Mouse (Mus musculus) thymus, adult 2 months (tissue): Measurements from ENCODE around the gene Stoml2. TPM values are rescaled to one million over a fixed set of nuclear protein-coding genes. Genes with fewer than 3 reads are reported as not detected.
A peak's percentile ranks its signal among the peaks of the same experiment; 100 is the strongest.

ENCODE experiments used
- DNase-seq: peaks from one replicate; pipeline ENCODE4 v3.0.0; 2021
- H3K27ac ChIP-seq: fragments of 200-500 bp; 2 replicates; pipeline ENCODE4 v1.5.1; 2012; ENCODE audit warnings: low read length, control low read depth; ENCODE audit not compliant: control insufficient read depth, insufficient read depth
- H3K27me3 ChIP-seq: fragments of 200-500 bp; 2 replicates; pipeline ENCODE4 v1.6.1; 2012; ENCODE audit warnings: mild to moderate bottlenecking, low read length, moderate library complexity, mixed read lengths; ENCODE audit not compliant: control insufficient read depth, insufficient read depth
- H3K36me3 ChIP-seq: fragments of 200-500 bp; 2 replicates; pipeline ENCODE4 v1.6.1; 2012; ENCODE audit warnings: mild to moderate bottlenecking, low read length, moderate library complexity; ENCODE audit not compliant: control insufficient read depth, insufficient read depth
- H3K4me1 ChIP-seq: fragments of 200-500 bp; replicated peaks from 2 replicates; pipeline ENCODE4 v1.6.1; 2012; ENCODE audit warnings: low read length; ENCODE audit not compliant: control insufficient read depth, insufficient read depth
- H3K4me3 ChIP-seq: fragments of 200-500 bp; 2 replicates; pipeline ENCODE4 v1.5.1; 2012; ENCODE audit warnings: mild to moderate bottlenecking, low read length, control low read depth, moderate library complexity; ENCODE audit not compliant: control insufficient read depth, insufficient read depth
- CTCF ChIP-seq: fragments of 200-500 bp; IDR thresholded peaks from 2 replicates; pipeline ENCODE4 v1.5.1; 2012; ENCODE audit warnings: mild to moderate bottlenecking, control low read depth, low read length, moderate library complexity, borderline replicate concordance; ENCODE audit not compliant: control insufficient read depth, poor library complexity, insufficient read depth; ENCODE audit errors: extremely low read depth
- POLR2A ChIP-seq: fragments of 200-500 bp; IDR thresholded peaks from 2 replicates; pipeline ENCODE4 v1.6.1; 2012; ENCODE audit warnings: mild to moderate bottlenecking, low read length, control low read depth, moderate library complexity; ENCODE audit not compliant: control insufficient read depth, poor library complexity, insufficient read depth; ENCODE audit errors: extremely low read depth
- WGBS: fragments of 180-500 bp; shearing (Covaris S2); methylation state at CpG from one replicate; pipeline ENCODE4 v1.1.7; 2018; 5-methylcytosine and 5-hydroxymethylcytosine counted together
- polyA plus RNA-seq: library from polyadenylated mRNA; depleted of rRNA; stranded (reverse); fragments of >200 nt; gene quantifications from 2 replicates; pipeline ENCODE4 v1.2.3, GENCODE M21; 2012

The Stoml2 gene
- polyA plus RNA-seq, 1 experiment = 78.5 TPM

DNA sequence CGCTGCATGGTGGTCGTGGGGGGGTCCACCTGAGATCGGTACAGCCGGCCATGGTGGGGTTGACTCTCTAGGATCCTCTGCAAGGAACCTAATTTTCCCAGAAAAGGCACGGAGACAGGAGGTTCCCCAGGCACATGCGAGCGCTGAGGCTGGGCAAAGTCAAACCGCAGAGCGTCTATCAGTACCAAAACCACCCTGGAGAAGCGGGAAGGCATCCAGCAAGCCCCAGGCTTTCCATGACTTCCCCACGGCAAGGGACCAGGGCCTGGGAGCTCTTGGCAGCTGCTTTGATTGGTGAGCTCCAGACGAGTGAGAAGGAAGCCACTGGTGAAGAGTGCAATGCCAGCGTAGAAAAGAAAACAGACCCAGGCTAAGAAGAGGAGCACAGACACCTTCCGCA is 6.8 kb downstream of the Stoml2 start:
- Histone ChIP-seq H3K27ac (no peak overlapping the region), H3K4me1 (peaks cover 8% of the 10 kb centered on the region), H3K27me3 (no peaks in the 10 kb centered on the region), H3K4me3 (0 out of 2 replicates have a peak overlapping the region, but pooled peaks have one; percentile 74), H3K36me3 (peaks cover 17% of the 10 kb centered on the region)
- WGBS = 87% methylated on average over 14 of the region's 14 CpGs
- TF ChIP-seq CTCF = no peak
- no peak for TF ChIP-seq POLR2A
- no peak for DNase-seq

DNA sequence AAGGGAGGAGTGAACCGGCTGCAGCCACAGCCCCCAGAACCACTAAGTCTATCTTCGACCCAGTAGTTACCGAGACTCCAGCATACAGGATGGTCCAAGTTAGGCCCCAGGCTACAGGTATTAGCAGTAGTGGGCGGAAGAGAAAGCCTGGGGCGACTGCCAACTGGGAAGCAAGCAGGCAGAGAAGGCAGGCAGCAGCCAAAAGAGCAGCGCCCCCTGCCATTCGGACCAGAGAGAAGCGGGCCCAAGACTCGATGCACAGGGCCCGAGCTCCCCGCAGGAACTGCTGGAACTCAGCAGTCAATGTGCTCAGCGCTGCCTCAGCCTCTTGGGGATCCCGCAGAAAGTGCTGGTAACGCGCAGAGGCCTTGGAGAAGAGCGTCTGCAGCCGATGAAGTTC is 10.2 kb downstream of the Stoml2 start:
- TF ChIP-seq POLR2A (no peak), CTCF (no peak)
- no peaks in the 10 kb centered on the region for H3K27me3 ChIP-seq
- H3K4me1 ChIP-seq = peaks cover 8% of the 10 kb centered on the region
- WGBS = 93% methylated on average over 17 of the region's 17 CpGs
- DNase-seq = no peak
- H3K36me3 ChIP-seq = peaks cover 30% of the 10 kb centered on the region
- H3K27ac ChIP-seq = no peak overlapping the region
- no peak overlapping the region for H3K4me3 ChIP-seq

DNA sequence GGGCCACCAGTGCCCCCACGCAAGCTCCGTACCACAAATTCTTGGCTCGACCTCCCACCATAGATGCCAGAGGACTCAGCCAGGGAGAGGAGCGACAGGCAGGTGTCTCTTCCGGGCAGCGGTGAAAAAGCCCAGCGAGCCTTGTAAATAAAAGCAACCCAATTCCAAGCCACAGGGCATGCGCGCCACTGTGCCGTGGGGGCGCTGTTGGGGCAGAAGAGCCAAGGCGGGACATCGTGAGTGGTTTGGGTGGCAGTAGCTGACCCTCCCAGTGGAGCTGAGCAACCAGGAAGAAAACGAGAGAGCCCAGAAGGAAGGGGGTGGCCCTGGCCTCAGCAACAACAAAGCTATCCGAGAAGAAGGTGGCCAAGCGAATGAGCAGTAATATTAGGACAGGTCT is 10.6 kb downstream of the Stoml2 start:
- Histone ChIP-seq H3K4me1 (peaks cover 8% of the 10 kb centered on the region), H3K27me3 (no peaks in the 10 kb centered on the region), H3K27ac (no peak overlapping the region), H3K4me3 (no peak overlapping the region), H3K36me3 (peaks cover 30% of the 10 kb centered on the region)
- no peak for DNase-seq
- WGBS = 97% methylated on average over 16 of the region's 16 CpGs
- TF ChIP-seq CTCF = no peak
- no peak for TF ChIP-seq POLR2A

DNA sequence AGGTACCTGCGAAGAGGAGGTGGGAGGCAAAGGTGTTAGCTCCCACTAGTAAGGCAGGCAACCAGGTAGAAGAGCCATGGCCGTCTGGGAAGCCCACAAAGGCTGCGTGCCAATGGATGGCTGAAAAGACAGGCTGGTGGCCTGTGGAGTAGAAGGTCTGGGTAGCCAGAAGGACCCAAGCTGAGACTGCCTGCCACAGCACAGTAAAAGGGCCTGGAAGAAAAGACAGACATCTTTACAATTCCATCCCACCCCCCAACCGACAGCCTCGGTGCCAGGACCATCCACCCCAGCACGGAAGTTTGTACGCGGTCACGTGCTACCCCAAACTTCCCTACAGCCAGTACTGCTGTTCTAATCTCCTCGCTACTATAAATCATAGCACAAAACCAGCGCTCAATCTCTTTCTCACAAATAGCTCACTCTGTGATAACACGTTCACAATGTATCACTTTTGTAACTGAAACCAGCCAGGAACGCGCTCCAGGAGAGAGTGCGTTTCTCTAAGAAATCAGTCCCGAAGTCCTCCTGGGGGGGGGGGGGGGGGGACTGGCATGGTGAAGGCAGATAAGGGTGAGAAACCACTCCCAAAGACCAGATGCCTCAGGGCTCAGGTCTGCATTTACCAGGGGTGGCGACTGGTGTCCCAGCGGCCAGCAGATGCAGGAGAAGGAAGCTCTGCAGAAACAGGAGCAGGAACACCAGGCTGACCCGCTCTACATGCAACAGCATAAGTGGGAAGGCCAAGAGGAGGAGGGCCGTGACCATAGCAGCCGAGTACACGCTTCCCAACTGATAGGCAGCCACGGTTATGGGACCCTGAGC is 11.7 kb downstream of the Stoml2 start:
- no peaks in the 10 kb centered on the region for H3K27me3 ChIP-seq
- no peak for TF ChIP-seq POLR2A
- no peak for TF ChIP-seq CTCF
- no peak overlapping the region for H3K4me3 ChIP-seq
- WGBS = 99% methylated on average over 23 of the region's 23 CpGs
- DNase-seq = no peak
- no peak overlapping the region for H3K27ac ChIP-seq
- peaks cover 5% of the 10 kb centered on the region for H3K4me1 ChIP-seq
- H3K36me3 ChIP-seq = peaks cover 30% of the 10 kb centered on the region

DNA sequence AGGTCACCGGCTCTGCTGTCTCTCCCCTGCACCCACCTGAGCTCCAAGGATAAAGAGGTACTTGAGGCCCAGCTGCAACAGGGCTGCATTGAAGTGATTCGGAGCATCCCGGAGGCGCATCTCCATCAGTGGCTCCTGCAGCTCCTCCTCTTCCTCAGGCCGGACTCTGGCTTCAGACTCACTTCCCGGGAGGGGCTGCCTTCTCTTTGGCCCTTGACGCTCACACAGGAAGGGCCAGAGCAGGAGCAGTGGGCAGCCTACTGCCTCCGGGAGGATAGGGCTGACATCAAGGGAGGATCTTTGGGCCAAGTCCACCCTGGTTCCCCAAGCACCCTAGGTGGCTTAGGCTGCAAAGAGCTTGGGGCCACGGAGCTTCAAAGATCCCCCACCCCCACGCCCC is 12.3 kb downstream of the Stoml2 start:
- no peak overlapping the region for H3K4me3 ChIP-seq
- H3K4me1 ChIP-seq = no peaks in the 10 kb centered on the region
- H3K36me3 ChIP-seq = peaks cover 30% of the 10 kb centered on the region
- no peak for TF ChIP-seq CTCF
- TF ChIP-seq POLR2A = no peak
- 94% methylated on average over 10 of the region's 10 CpGs for WGBS
- DNase-seq = no peak
- no peak overlapping the region for H3K27ac ChIP-seq
- no peaks in the 10 kb centered on the region for H3K27me3 ChIP-seq

DNA sequence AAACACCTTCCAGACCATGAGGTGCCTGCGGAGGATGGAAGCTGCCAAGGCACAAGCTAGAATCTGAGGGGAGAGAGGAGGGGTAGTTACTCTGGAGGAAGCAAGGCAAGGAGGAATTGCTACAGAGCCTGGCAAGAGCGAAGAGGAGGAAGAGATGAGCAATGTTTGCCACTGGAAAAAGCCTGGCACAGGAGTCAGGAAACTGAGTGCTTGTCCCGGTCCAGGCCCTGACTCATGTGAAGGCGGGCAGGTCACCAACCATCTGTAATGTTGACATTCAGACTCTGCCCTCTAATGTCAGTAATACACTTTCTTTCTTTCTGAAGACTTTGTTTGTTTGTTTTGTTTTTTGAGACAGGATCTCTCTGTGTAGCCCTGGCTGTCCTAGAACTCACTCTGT is 13.4 kb downstream of the Stoml2 start:
- Histone ChIP-seq H3K27me3 (no peaks in the 10 kb centered on the region), H3K27ac (no peak overlapping the region), H3K4me3 (no peak overlapping the region), H3K36me3 (peaks cover 26% of the 10 kb centered on the region), H3K4me1 (no peaks in the 10 kb centered on the region)
- DNase-seq = no peak
- WGBS = 96% methylated on average over 4 of the region's 4 CpGs
- TF ChIP-seq CTCF = no peak
- TF ChIP-seq POLR2A = no peak

DNA sequence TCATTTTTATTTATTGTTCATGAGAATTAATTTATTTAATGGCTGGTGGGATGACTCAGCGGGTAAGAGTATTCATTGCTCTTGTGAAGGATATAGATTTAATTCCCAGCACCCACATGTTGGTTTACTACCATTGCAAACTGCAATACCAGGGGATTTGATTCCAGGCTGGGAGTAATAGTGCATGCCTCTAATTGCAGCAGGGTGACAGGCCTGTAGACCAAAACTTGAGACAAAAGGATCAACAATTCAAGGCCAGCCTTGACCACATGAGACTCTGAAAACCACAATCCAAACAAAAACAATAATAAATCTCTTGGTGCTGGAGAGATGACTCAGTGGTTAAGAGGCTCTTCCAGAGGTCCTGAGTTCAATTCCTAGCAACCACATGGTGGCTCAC is 19.4 kb downstream of the Stoml2 start:
- no peak for TF ChIP-seq CTCF
- TF ChIP-seq POLR2A = no peak
- Histone ChIP-seq H3K27me3 (no peaks in the 10 kb centered on the region), H3K4me3 (no peak overlapping the region), H3K27ac (no peak overlapping the region), H3K4me1 (peaks cover 8% of the 10 kb centered on the region), H3K36me3 (peaks cover under 1% of the 10 kb centered on the region; the same call in 1 of the 2 replicates)
- DNase-seq = no peak
- 100% methylated on average over 1 of the region's 1 CpGs for WGBS
